Comparison of ENCODE assay signal across 22 mouse cellular contexts in genomic region chr1:135451419-135451818, GRCm38 (mm10). TPM values are rescaled to one million over a fixed set of nuclear protein-coding genes. Genes with fewer than 3 reads are reported as not detected.
A peak's percentile ranks its signal among the peaks of the same experiment; 100 is the strongest.
DNase-seq lines count a peak whose midpoint lies in the region; ATAC-seq and TF ChIP-seq lines count a peak whose summit lies in the region.
"Had no signal": no experiment of that assay in that cellular context is flagged by ENCODE, and none has a peak within 500 bp of the region (broad histone marks: within the 10 kb centered on the region; RNA-seq: fewer than 3 reads in every experiment).

No protein-coding gene starts in this region.

- peak; percentile 54 for DNase-seq in midbrain, embryonic 11.5 days (ENCODE audit: low spot score, missing footprints)
- DNase-seq in MEL (ENCODE audit: low read depth, low spot score) = peak; percentile 30
- peak; percentile 70 for DNase-seq in MEL-GATA-1-ER (ENCODE audit: extremely low read depth, low read depth)
- DNase-seq in gastrocnemius, postnatal 36 days = no peak
- DNase-seq in heart, adult 9 months (ENCODE audit: low spot score in 2 of 2) = no peak
- DNase-seq: adrenal gland, adult 2 months; adrenal gland, adult 8-10 months; adrenal gland, postnatal 10 days; adrenal gland, postnatal 14 days; adrenal gland, postnatal 25 days; adrenal gland, postnatal 36 days; B cell, adult 2 months; cerebellum, adult 11 months; cerebellum, adult 11-12 months; cerebellum, adult 18-20 months; cerebellum, adult 2 months; cerebellum, adult 8-10 months had no signal

- peaks cover 3% of the 10 kb centered on the region; the same call in 1 of the 2 replicates for H3K36me3 ChIP-seq in midbrain, embryonic 11.5 days (ENCODE audit: control insufficient read depth, insufficient read depth, low read length)
- H3K36me3 ChIP-seq in midbrain, embryonic 16.5 days (ENCODE audit: control insufficient read depth, insufficient read depth, low read length) = peaks cover 45% of the 10 kb centered on the region
- no peaks in the 10 kb centered on the region for H3K36me3 ChIP-seq in MEL (ENCODE audit: control insufficient read depth in 1 of 2, insufficient read depth in 2 of 2, low read length in 2 of 2)
- H3K36me3 ChIP-seq: G1E had no signal

- intact Hi-C loops in gastrocnemius, postnatal 36 days (cut with DNase I) = no loop called here

- H3K4me3 ChIP-seq in midbrain, embryonic 11.5 days (ENCODE audit: low read depth, low read length) = no peak overlapping the region
- no peak overlapping the region for H3K4me3 ChIP-seq in midbrain, embryonic 16.5 days (ENCODE audit: low read depth, low read length)
- H3K4me3 ChIP-seq in MEL (ENCODE audit: control insufficient read depth in 1 of 2, insufficient read depth in 1 of 2, low read depth in 2 of 2, low read length in 2 of 2) = no peak overlapping the region

- H3K27ac ChIP-seq in midbrain, embryonic 11.5 days (ENCODE audit: low read depth, low read length) = no peak overlapping the region
- H3K27ac ChIP-seq in midbrain, embryonic 16.5 days (ENCODE audit: low read length) = no peak overlapping the region
- no peak overlapping the region for H3K27ac ChIP-seq in MEL (ENCODE audit: control insufficient read depth, low read depth, low read length)

- no peak for TF ChIP-seq RAD21 in MEL (IDR thresholded peaks at IDR 0.05; ENCODE audit: low read depth, low read length)

- no peak for TF ChIP-seq POLR2A in MEL (IDR thresholded peaks at IDR 0.05; ENCODE audit: control insufficient read depth in 1 of 2, insufficient read depth in 1 of 2, low read depth in 1 of 2, low read length in 2 of 2, poor library complexity in 1 of 2)

- H3K27me3 ChIP-seq in midbrain, embryonic 11.5 days (ENCODE audit: control insufficient read depth, insufficient read depth, low read length) = no peaks in the 10 kb centered on the region
- H3K27me3 ChIP-seq in midbrain, embryonic 16.5 days (ENCODE audit: control insufficient read depth, insufficient read depth, low read depth, low read length) = no peaks in the 10 kb centered on the region
- no peaks in the 10 kb centered on the region for H3K27me3 ChIP-seq in MEL (ENCODE audit: control insufficient read depth in 1 of 2, insufficient read depth in 2 of 2, low read length in 2 of 2)
- H3K27me3 ChIP-seq: Patski had no signal

- no peaks in the 10 kb centered on the region for H3K79me2 ChIP-seq in MEL (ENCODE audit: control insufficient read depth, insufficient read depth, low read length, poor library complexity)

- H3K4me1 ChIP-seq in midbrain, embryonic 11.5 days (ENCODE audit: control insufficient read depth, insufficient read depth, low read length) = no peaks in the 10 kb centered on the region
- no peaks in the 10 kb centered on the region for H3K4me1 ChIP-seq in midbrain, embryonic 16.5 days (ENCODE audit: control insufficient read depth, insufficient read depth, low read length)
- peaks cover 0 to 7% of the 10 kb centered on the region in 2 experiments; a peak in 2 of 4 replicates for H3K4me1 ChIP-seq in MEL (ENCODE audit: control insufficient read depth in 1 of 2, insufficient read depth in 2 of 2, low read length in 2 of 2)

- TF ChIP-seq EP300 in MEL (IDR thresholded peaks at IDR 0.05; ENCODE audit: low read depth in 1 of 2, low read length in 2 of 2) = no peak

- H3K9ac ChIP-seq in midbrain, embryonic 11.5 days (ENCODE audit: low read length) = no peak overlapping the region
- no peak overlapping the region for H3K9ac ChIP-seq in midbrain, embryonic 16.5 days (ENCODE audit: low read depth, low read length)
- H3K9ac ChIP-seq in MEL (ENCODE audit: control insufficient read depth, low read depth, low read length, poor library complexity, severe bottlenecking) = no peak overlapping the region

- WGBS in midbrain, embryonic 11.5 days = 96% methylated on average over 2 of the region's 2 CpGs
- WGBS in midbrain, embryonic 16.5 days = 92% methylated on average over 2 of the region's 2 CpGs

- no peak for TF ChIP-seq CTCF in MEL (IDR thresholded peaks at IDR 0.05 in 2 of 3, conservative IDR thresholded peaks at IDR 0.05 in 1 of 3; ENCODE audit: control insufficient read depth in 1 of 3, insufficient read depth in 1 of 3, low read depth in 2 of 3, low read length in 3 of 3, poor library complexity in 1 of 3, severe bottlenecking in 1 of 3)

- no peaks in the 10 kb centered on the region for H3K9me3 ChIP-seq in midbrain, embryonic 11.5 days (ENCODE audit: control insufficient read depth, low read length)
- H3K9me3 ChIP-seq in midbrain, embryonic 16.5 days (replicated peaks; ENCODE audit: control insufficient read depth, low read length, poor library complexity, severe bottlenecking) = no peaks in the 10 kb centered on the region
- no peaks in the 10 kb centered on the region for H3K9me3 ChIP-seq in MEL (replicated peaks; ENCODE audit: insufficient read depth, low read length)
- H3K9me3 ChIP-seq: G1E had no signal

- H3K4me2 ChIP-seq in midbrain, embryonic 11.5 days = no peak overlapping the region
- H3K4me2 ChIP-seq in midbrain, embryonic 16.5 days (ENCODE audit: low read length) = no peak overlapping the region

- ATAC-seq in midbrain, embryonic 11.5 days (ENCODE audit: low FRiP score) = no peak
- no peak for ATAC-seq in midbrain, embryonic 16.5 days
- ATAC-seq: activated CD4-positive, CD25-positive, alpha-beta regulatory T cell, adult 4 months; CD4-positive, CD25-positive, alpha-beta regulatory T cell, adult 4 months; Patski had no signal

TF ChIP-seq in MEL, 35 proteins besides CTCF, POLR2A, EP300 and RAD21:
- TF ChIP-seq ZNF384 (IDR thresholded peaks at IDR 0.05; ENCODE audit: low read depth, low read length) (peak; percentile 48; the same call in 1 of the 2 replicates), CHD1 (IDR thresholded peaks at IDR 0.05; ENCODE audit: low read depth, low read length) (no peak), TAL1 (IDR thresholded peaks at IDR 0.05; ENCODE audit: low read length) (peak; percentile 37)

RNA-seq across cellular contexts. Expression of gene Ipo9, which starts 21.1 kb away (rescaled TPM):
- polyA plus RNA-seq in midbrain, embryonic 11.5 days (2014; fragmentation: Nextera tagmentation; extraction: Ambion mirVana) = 167 and 188 TPM in 2 replicates
- polyA plus RNA-seq in midbrain, embryonic 16.5 days (2015; fragmentation: Nextera tagmentation; extraction: Ambion mirVana) = 111 and 112 TPM in 2 replicates
- total RNA-seq in MEL (2012; rRNA removed) = 27.4 and 29.2 TPM in 2 replicates
- 10 to 100 TPM in 1 of 2 experiments, not detected in 1; 56.2 TPM for polyA plus RNA-seq in MEL (2012; ENCODE audit: insufficient read depth in 1 of 2, insufficient read length in 2 of 2, low read depth in 1 of 2, low replicate concordance in 2 of 2, missing spikeins in 1 of 2)
- 10 to 100 TPM; 23.4 to 24.1 TPM for total RNA-seq in gastrocnemius, postnatal 36 days (2021)

Comparison
In these comparisons a context has a peak if more than half of its experiments do, and no peak if none do; other contexts are left out.
1. DNase-seq: peak in midbrain, embryonic 11.5 days (single experiment), MEL (single experiment) and MEL-GATA-1-ER (single experiment); none in gastrocnemius, postnatal 36 days (0 of 2) and heart, adult 9 months (0 of 2).